Mouse (Mus musculus): ENCODE results near the gene Galr2. TPM values are rescaled to one million over a fixed set of nuclear protein-coding genes. Genes with fewer than 3 reads are reported as not detected.
"Not testable (repeated sequence)": the region's sequence is repeated elsewhere in the genome, so short reads cannot be mapped to it uniquely, and the experiment has no call there.

Galr2 gene
- polyA plus RNA-seq, 1 experiment from 2014 or later = 0.49 TPM

- DNase-seq (ENCODE audit: low spot score); H3K9ac ChIP-seq (ENCODE audit: low read length); H3K9me3 ChIP-seq (ENCODE audit: control insufficient read depth, low read length); H3K4me2 ChIP-seq (ENCODE audit: low read depth); ATAC-seq (ENCODE audit: insufficient read depth, low FRiP score, low TSS enrichment); H3K36me3 ChIP-seq (ENCODE audit: control insufficient read depth, insufficient read depth, low read length); H3K27ac ChIP-seq (ENCODE audit: low read depth, low read length); H3K4me3 ChIP-seq (ENCODE audit: low read depth, low read length): not testable (repeated sequence)
- whole genome bisulfite sequencing = 88% methylated on average over 1 of the region's 1 CpGs
- Histone ChIP-seq H3K4me1 (ENCODE audit: control insufficient read depth, insufficient read depth, low read length) (peaks cover 12% of the 10 kb centered on the region), H3K27me3 (ENCODE audit: control insufficient read depth, insufficient read depth, low read length) (peaks cover 25% of the 10 kb centered on the region)
Measured at GRCm38 (mm10) chr11:116277184-116277583, 3.6 kb upstream of the Galr2 start.

GRCm38 (mm10) chr11:116281671-116282070, 932 bp downstream of the Galr2 start:
- Histone ChIP-seq H3K4me3 (ENCODE audit: low read depth, low read length) (peak overlapping the region; percentile 19), H3K4me1 (ENCODE audit: control insufficient read depth, insufficient read depth, low read length) (no peaks in the 10 kb centered on the region), H3K9ac (ENCODE audit: low read length) (no peak overlapping the region), H3K4me2 (ENCODE audit: low read depth) (peak overlapping the region; percentile 35), H3K27ac (ENCODE audit: low read depth, low read length) (no peak overlapping the region), H3K9me3 (ENCODE audit: control insufficient read depth, low read length) (no peaks in the 10 kb centered on the region), H3K27me3 (ENCODE audit: control insufficient read depth, insufficient read depth, low read length) (peaks cover 54% of the 10 kb centered on the region), H3K36me3 (ENCODE audit: control insufficient read depth, insufficient read depth, low read length) (no peaks in the 10 kb centered on the region)
- no peak for ATAC-seq (ENCODE audit: insufficient read depth, low FRiP score, low TSS enrichment)
- no peak for DNase-seq (ENCODE audit: low spot score)
- WGBS = 3% methylated on average over 18 of the region's 18 CpGs

DNA sequence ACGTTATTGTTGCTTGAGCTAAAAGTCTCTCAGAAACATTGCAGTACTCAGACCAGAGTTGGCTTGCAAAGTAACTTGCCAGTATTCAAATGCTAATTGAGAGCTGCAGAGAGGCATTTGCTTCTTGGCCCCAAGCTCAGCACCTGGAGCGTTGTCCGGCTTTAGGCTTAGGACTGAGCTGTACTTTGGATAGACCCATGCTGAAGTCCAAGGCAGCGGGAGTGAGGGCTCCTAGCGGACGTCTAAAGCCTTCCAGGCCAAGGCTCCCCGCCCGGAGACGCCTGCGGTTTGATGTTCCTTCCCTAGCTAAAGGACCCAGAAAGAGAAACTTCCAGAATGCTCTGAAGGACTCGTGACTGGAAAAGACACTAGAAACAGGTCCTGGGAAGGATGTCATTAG, 1.4 kb downstream of the Galr2 start:
- H3K4me1 ChIP-seq (ENCODE audit: control insufficient read depth, insufficient read depth, low read length) = no peaks in the 10 kb centered on the region
- DNase-seq (ENCODE audit: low spot score) (no peak), ATAC-seq (ENCODE audit: insufficient read depth, low FRiP score, low TSS enrichment) (no peak)
- no peak overlapping the region for H3K27ac ChIP-seq (ENCODE audit: low read depth, low read length)
- H3K4me3 ChIP-seq (ENCODE audit: low read depth, low read length) = no peak overlapping the region; the same call in 1 of the 2 replicates
- 2% methylated on average over 11 of the region's 11 CpGs for WGBS
- H3K27me3 ChIP-seq (ENCODE audit: control insufficient read depth, insufficient read depth, low read length) = peaks cover 54% of the 10 kb centered on the region
- no peak overlapping the region for H3K9ac ChIP-seq (ENCODE audit: low read length)
- no peaks in the 10 kb centered on the region for H3K9me3 ChIP-seq (ENCODE audit: control insufficient read depth, low read length)
- H3K4me2 ChIP-seq (ENCODE audit: low read depth) = no peak overlapping the region
- no peaks in the 10 kb centered on the region for H3K36me3 ChIP-seq (ENCODE audit: control insufficient read depth, insufficient read depth, low read length)

- no peak for DNase-seq (ENCODE audit: low spot score)
- WGBS = 13% methylated on average over 48 of the region's 48 CpGs
Measured at GRCm38 (mm10) chr11:116282912-116283521, 2.3 kb downstream of the Galr2 start.

GRCm38 (mm10) chr11:116283982-116284381, 3.2 kb downstream of the Galr2 start:
- Histone ChIP-seq H3K27me3 (ENCODE audit: control insufficient read depth, insufficient read depth, low read length) (peaks cover 54% of the 10 kb centered on the region), H3K4me2 (ENCODE audit: low read depth) (no peak overlapping the region), H3K9me3 (ENCODE audit: control insufficient read depth, low read length) (no peaks in the 10 kb centered on the region), H3K36me3 (ENCODE audit: control insufficient read depth, insufficient read depth, low read length) (peaks cover under 1% of the 10 kb centered on the region), H3K4me3 (ENCODE audit: low read depth, low read length) (no peak overlapping the region), H3K27ac (ENCODE audit: low read depth, low read length) (no peak overlapping the region), H3K9ac (ENCODE audit: low read length) (no peak overlapping the region), H3K4me1 (ENCODE audit: control insufficient read depth, insufficient read depth, low read length) (no peaks in the 10 kb centered on the region)
- DNase-seq (ENCODE audit: low spot score) = no peak
- 59% methylated on average over 6 of the region's 6 CpGs for WGBS
- ATAC-seq (ENCODE audit: insufficient read depth, low FRiP score, low TSS enrichment) = no peak

More at GRCm38 (mm10) chr11:116282912-116283521, 2.3 kb downstream of the Galr2 start:
- no peak overlapping the region for H3K9ac ChIP-seq (ENCODE audit: low read length)
- H3K4me1 ChIP-seq (ENCODE audit: control insufficient read depth, insufficient read depth, low read length) = no peaks in the 10 kb centered on the region
- no peak for ATAC-seq (ENCODE audit: insufficient read depth, low FRiP score, low TSS enrichment)
- H3K9me3 ChIP-seq (ENCODE audit: control insufficient read depth, low read length) = no peaks in the 10 kb centered on the region
- no peak overlapping the region for H3K4me2 ChIP-seq (ENCODE audit: low read depth)
- no peak overlapping the region for H3K4me3 ChIP-seq (ENCODE audit: low read depth, low read length)
- no peaks in the 10 kb centered on the region; the same call in 1 of the 2 replicates for H3K36me3 ChIP-seq (ENCODE audit: control insufficient read depth, insufficient read depth, low read length)
- H3K27ac ChIP-seq (ENCODE audit: low read depth, low read length) = no peak overlapping the region
- H3K27me3 ChIP-seq (ENCODE audit: control insufficient read depth, insufficient read depth, low read length) = peaks cover 54% of the 10 kb centered on the region

- WGBS = 74% methylated on average over 7 of the region's 7 CpGs
- Histone ChIP-seq H3K36me3 (ENCODE audit: control insufficient read depth, insufficient read depth, low read length) (peaks cover 5% of the 10 kb centered on the region), H3K4me1 (ENCODE audit: control insufficient read depth, insufficient read depth, low read length) (no peaks in the 10 kb centered on the region), H3K9ac (ENCODE audit: low read length) (no peak overlapping the region), H3K4me2 (ENCODE audit: low read depth) (no peak overlapping the region), H3K27ac (ENCODE audit: low read depth, low read length) (0 out of 2 replicates have a peak overlapping the region, but pooled peaks have one; percentile 14), H3K4me3 (ENCODE audit: low read depth, low read length) (no peak overlapping the region), H3K27me3 (ENCODE audit: control insufficient read depth, insufficient read depth, low read length) (peaks cover 42% of the 10 kb centered on the region), H3K9me3 (ENCODE audit: control insufficient read depth, low read length) (no peaks in the 10 kb centered on the region)
- ATAC-seq (ENCODE audit: insufficient read depth, low FRiP score, low TSS enrichment) (no peak), DNase-seq (ENCODE audit: low spot score) (no peak)
Measured at GRCm38 (mm10) chr11:116285770-116286191, 5.0 kb downstream of the Galr2 start.

DNA sequence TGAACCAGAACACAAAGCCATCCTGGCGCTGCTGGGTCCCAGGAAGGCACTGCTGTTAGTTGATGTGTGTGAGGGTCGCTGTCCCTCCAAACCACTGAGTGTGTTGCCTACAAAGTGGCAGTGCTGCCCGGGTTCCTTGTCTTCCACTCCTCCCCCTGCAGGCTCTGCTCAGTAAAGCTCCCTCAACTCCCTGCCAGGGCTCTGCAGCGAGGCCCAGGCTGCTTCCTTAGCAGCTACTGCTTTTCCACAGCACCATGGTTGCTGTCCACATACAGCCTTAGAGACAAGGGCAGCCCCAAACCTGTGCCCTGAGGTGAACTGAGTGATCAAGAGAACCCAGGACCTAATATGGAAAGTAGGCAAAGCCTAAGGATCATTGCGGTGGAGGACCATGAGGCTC, 6.6 kb downstream of the Galr2 start:
- Histone ChIP-seq H3K27me3 (ENCODE audit: control insufficient read depth, insufficient read depth, low read length) (peaks cover 27% of the 10 kb centered on the region), H3K9ac (ENCODE audit: low read length) (no peak overlapping the region), H3K4me1 (ENCODE audit: control insufficient read depth, insufficient read depth, low read length) (no peaks in the 10 kb centered on the region), H3K4me2 (ENCODE audit: low read depth) (no peak overlapping the region), H3K9me3 (ENCODE audit: control insufficient read depth, low read length) (no peaks in the 10 kb centered on the region), H3K36me3 (ENCODE audit: control insufficient read depth, insufficient read depth, low read length) (peaks cover 5% of the 10 kb centered on the region), H3K4me3 (ENCODE audit: low read depth, low read length) (no peak overlapping the region), H3K27ac (ENCODE audit: low read depth, low read length) (no peak overlapping the region)
- 73% methylated on average over 5 of the region's 5 CpGs for WGBS
- no peak for ATAC-seq (ENCODE audit: insufficient read depth, low FRiP score, low TSS enrichment)
- DNase-seq (ENCODE audit: low spot score) = no peak

- ATAC-seq (ENCODE audit: insufficient read depth, low FRiP score, low TSS enrichment) = no peak
Measured at GRCm38 (mm10) chr11:116290556-116290955, 9.8 kb downstream of the Galr2 start.

GRCm38 (mm10) chr11:116292401-116292800, 11.7 kb downstream of the Galr2 start:
- no peaks in the 10 kb centered on the region for H3K9me3 ChIP-seq (ENCODE audit: control insufficient read depth, low read length)
- no peak overlapping the region for H3K4me3 ChIP-seq (ENCODE audit: low read depth, low read length)
- H3K4me2 ChIP-seq (ENCODE audit: low read depth) = no peak overlapping the region
- H3K36me3 ChIP-seq (ENCODE audit: control insufficient read depth, insufficient read depth, low read length) = peaks cover 5% of the 10 kb centered on the region
- no peak for DNase-seq (ENCODE audit: low spot score)
- ATAC-seq (ENCODE audit: insufficient read depth, low FRiP score, low TSS enrichment) = no peak
- H3K9ac ChIP-seq (ENCODE audit: low read length) = no peak overlapping the region
- no peak overlapping the region for H3K27ac ChIP-seq (ENCODE audit: low read depth, low read length)
- no peaks in the 10 kb centered on the region for H3K27me3 ChIP-seq (ENCODE audit: control insufficient read depth, insufficient read depth, low read length)
- WGBS = 91% methylated on average over 13 of the region's 13 CpGs
- H3K4me1 ChIP-seq (ENCODE audit: control insufficient read depth, insufficient read depth, low read length) = no peaks in the 10 kb centered on the region

More at GRCm38 (mm10) chr11:116290556-116290955, 9.8 kb downstream of the Galr2 start:
- no peak overlapping the region for H3K9ac ChIP-seq (ENCODE audit: low read length)
- H3K4me1 ChIP-seq (ENCODE audit: control insufficient read depth, insufficient read depth, low read length) = no peaks in the 10 kb centered on the region
- H3K36me3 ChIP-seq (ENCODE audit: control insufficient read depth, insufficient read depth, low read length) = peaks cover 5% of the 10 kb centered on the region
- no peaks in the 10 kb centered on the region for H3K27me3 ChIP-seq (ENCODE audit: control insufficient read depth, insufficient read depth, low read length)
- H3K4me3 ChIP-seq (ENCODE audit: low read depth, low read length) = no peak overlapping the region
- no peak overlapping the region for H3K4me2 ChIP-seq (ENCODE audit: low read depth)
- no peaks in the 10 kb centered on the region for H3K9me3 ChIP-seq (ENCODE audit: control insufficient read depth, low read length)
- 86% methylated on average over 8 of the region's 8 CpGs for WGBS
- no peak for DNase-seq (ENCODE audit: low spot score)
- no peak overlapping the region for H3K27ac ChIP-seq (ENCODE audit: low read depth, low read length)
